Mouse (Mus musculus): ENCODE data around the gene Pkd1l2. TPM values are rescaled to one million over a fixed set of nuclear protein-coding genes. Genes with fewer than 3 reads are reported as not detected.

The Pkd1l2 gene
- polyA plus RNA-seq, 1 experiment from 2014 or later = 0.03 TPM

- H3K4me1 ChIP-seq (ENCODE audit: control insufficient read depth, insufficient read depth, low read length) = no peaks in the 10 kb centered on the region
- H3K4me3 ChIP-seq (ENCODE audit: low read depth, low read length) = no peak overlapping the region
- H3K27me3 ChIP-seq (ENCODE audit: control insufficient read depth, insufficient read depth, low read length) = peaks cover 2% of the 10 kb centered on the region; the same call in 1 of the 2 replicates
- WGBS (ENCODE audit: insufficient replicate concordance) = 89% methylated on average over 4 of the region's 4 CpGs
- H3K27ac ChIP-seq (ENCODE audit: low read depth, low read length) = no peak overlapping the region
- no peak overlapping the region for H3K4me2 ChIP-seq
- H3K36me3 ChIP-seq (ENCODE audit: control insufficient read depth, insufficient read depth, low read length) = no peaks in the 10 kb centered on the region
- no peak for ATAC-seq (replicated peaks; ENCODE audit: insufficient number of reproducible peaks, low FRiP score, low TSS enrichment)
- no peak overlapping the region for H3K9ac ChIP-seq (ENCODE audit: low read depth, low read length)
- H3K9me3 ChIP-seq (replicated peaks; ENCODE audit: control insufficient read depth, low read length) = no peaks in the 10 kb centered on the region
Observed at GRCm38 (mm10) chr8:117017896-117018295, 64.4 kb downstream of the Pkd1l2 start.

GRCm38 (mm10) chr8:117017006-117017405 lies 65.2 kb downstream of the Pkd1l2 start:
- H3K36me3 ChIP-seq (ENCODE audit: control insufficient read depth, insufficient read depth, low read length) = no peaks in the 10 kb centered on the region
- peaks cover 2% of the 10 kb centered on the region; the same call in 1 of the 2 replicates for H3K27me3 ChIP-seq (ENCODE audit: control insufficient read depth, insufficient read depth, low read length)
- ATAC-seq (replicated peaks; ENCODE audit: insufficient number of reproducible peaks, low FRiP score, low TSS enrichment) = no peak
- H3K27ac ChIP-seq (ENCODE audit: low read depth, low read length) = no peak overlapping the region
- H3K9ac ChIP-seq (ENCODE audit: low read depth, low read length) = no peak overlapping the region
- H3K9me3 ChIP-seq (replicated peaks; ENCODE audit: control insufficient read depth, low read length) = no peaks in the 10 kb centered on the region
- no peak overlapping the region for H3K4me2 ChIP-seq
- no peak overlapping the region for H3K4me3 ChIP-seq (ENCODE audit: low read depth, low read length)
- 58% methylated on average over 8 of the region's 8 CpGs for WGBS (ENCODE audit: insufficient replicate concordance)
- no peaks in the 10 kb centered on the region for H3K4me1 ChIP-seq (ENCODE audit: control insufficient read depth, insufficient read depth, low read length)

GRCm38 (mm10) chr8:117015670-117016069 lies 66.6 kb downstream of the Pkd1l2 start:
- no peaks in the 10 kb centered on the region for H3K4me1 ChIP-seq (ENCODE audit: control insufficient read depth, insufficient read depth, low read length)
- no peak for ATAC-seq (replicated peaks; ENCODE audit: insufficient number of reproducible peaks, low FRiP score, low TSS enrichment)
- H3K36me3 ChIP-seq (ENCODE audit: control insufficient read depth, insufficient read depth, low read length) = no peaks in the 10 kb centered on the region
- H3K27me3 ChIP-seq (ENCODE audit: control insufficient read depth, insufficient read depth, low read length) = peaks cover 2% of the 10 kb centered on the region; the same call in 1 of the 2 replicates
- H3K27ac ChIP-seq (ENCODE audit: low read depth, low read length) = no peak overlapping the region
- 46% methylated on average over 4 of the region's 4 CpGs for WGBS (ENCODE audit: insufficient replicate concordance)
- no peaks in the 10 kb centered on the region for H3K9me3 ChIP-seq (replicated peaks; ENCODE audit: control insufficient read depth, low read length)
- no peak overlapping the region for H3K4me2 ChIP-seq
- H3K4me3 ChIP-seq (ENCODE audit: low read depth, low read length) = no peak overlapping the region
- no peak overlapping the region for H3K9ac ChIP-seq (ENCODE audit: low read depth, low read length)

GRCm38 (mm10) chr8:117011366-117011765 lies 70.9 kb downstream of the Pkd1l2 start:
- 83% methylated on average over 9 of the region's 9 CpGs for WGBS (ENCODE audit: insufficient replicate concordance)
- H3K27ac ChIP-seq (ENCODE audit: low read depth, low read length) = no peak overlapping the region
- no peak for ATAC-seq (replicated peaks; ENCODE audit: insufficient number of reproducible peaks, low FRiP score, low TSS enrichment)

GRCm38 (mm10) chr8:116994016-116994716 lies 88.1 kb downstream of the Pkd1l2 start:
- 58% methylated on average over 11 of the region's 11 CpGs for WGBS (ENCODE audit: insufficient replicate concordance)
- Histone ChIP-seq H3K9ac (ENCODE audit: low read depth, low read length) (no peak overlapping the region; the same call in 1 of the 2 replicates), H3K4me2 (peak overlapping the region; percentile 90), H3K4me1 (ENCODE audit: control insufficient read depth, insufficient read depth, low read length) (peaks cover 16% of the 10 kb centered on the region), H3K27me3 (ENCODE audit: control insufficient read depth, insufficient read depth, low read length) (no peaks in the 10 kb centered on the region), H3K4me3 (ENCODE audit: low read depth, low read length) (peak overlapping the region; percentile 76), H3K36me3 (ENCODE audit: control insufficient read depth, insufficient read depth, low read length) (no peaks in the 10 kb centered on the region), H3K27ac (ENCODE audit: low read depth, low read length) (0 out of 2 replicates have a peak overlapping the region, but pooled peaks have one; percentile 29), H3K9me3 (replicated peaks; ENCODE audit: control insufficient read depth, low read length) (no peaks in the 10 kb centered on the region)
- ATAC-seq (replicated peaks; ENCODE audit: insufficient number of reproducible peaks, low FRiP score, low TSS enrichment) = no peak

More at GRCm38 (mm10) chr8:117011366-117011765, 70.9 kb downstream of the Pkd1l2 start:
- no peak overlapping the region for H3K4me3 ChIP-seq (ENCODE audit: low read depth, low read length)
- H3K36me3 ChIP-seq (ENCODE audit: control insufficient read depth, insufficient read depth, low read length) = no peaks in the 10 kb centered on the region
- H3K4me1 ChIP-seq (ENCODE audit: control insufficient read depth, insufficient read depth, low read length) = no peaks in the 10 kb centered on the region
- no peak overlapping the region for H3K9ac ChIP-seq (ENCODE audit: low read depth, low read length)
- H3K9me3 ChIP-seq (replicated peaks; ENCODE audit: control insufficient read depth, low read length) = no peaks in the 10 kb centered on the region
- peaks cover 2% of the 10 kb centered on the region; the same call in 1 of the 2 replicates for H3K27me3 ChIP-seq (ENCODE audit: control insufficient read depth, insufficient read depth, low read length)
- H3K4me2 ChIP-seq = no peak overlapping the region

- Histone ChIP-seq H3K4me1 (ENCODE audit: control insufficient read depth, insufficient read depth, low read length) (peaks cover 16% of the 10 kb centered on the region), H3K4me3 (ENCODE audit: low read depth, low read length) (peak within 1 kb of the TSS; percentile 76), H3K27me3 (ENCODE audit: control insufficient read depth, insufficient read depth, low read length) (no peaks in the 10 kb centered on the region), H3K9ac (ENCODE audit: low read depth, low read length) (peak within 1 kb of the TSS; percentile 78), H3K27ac (ENCODE audit: low read depth, low read length) (peak within 1 kb of the TSS; percentile 70; the same call in 1 of the 2 replicates), H3K9me3 (replicated peaks; ENCODE audit: control insufficient read depth, low read length) (no peaks in the 10 kb centered on the region), H3K4me2 (peak within 1 kb of the TSS; percentile 90), H3K36me3 (ENCODE audit: control insufficient read depth, insufficient read depth, low read length) (no peaks in the 10 kb centered on the region)
- peak; percentile 100 for ATAC-seq (replicated peaks; ENCODE audit: insufficient number of reproducible peaks, low FRiP score, low TSS enrichment)
- under 1% methylated on average over 56 of the region's 56 CpGs for WGBS (ENCODE audit: insufficient replicate concordance)
Observed at GRCm38 (mm10) chr8:116993095-116993867, 89.0 kb downstream of the Pkd1l2 start, which contains the start of gene Gcsh. TSS of gene Gcsh (minus strand) at chr8:116993537.

GRCm38 (mm10) chr8:116992176-116992971 lies 89.9 kb downstream of the Pkd1l2 start:
- H3K4me2 ChIP-seq = peak overlapping the region; percentile 90
- H3K9me3 ChIP-seq (replicated peaks; ENCODE audit: control insufficient read depth, low read length) = no peaks in the 10 kb centered on the region
- peak overlapping the region; percentile 78 for H3K9ac ChIP-seq (ENCODE audit: low read depth, low read length)
- WGBS (ENCODE audit: insufficient replicate concordance) = 16% methylated on average over 23 of the region's 23 CpGs
- no peaks in the 10 kb centered on the region for H3K27me3 ChIP-seq (ENCODE audit: control insufficient read depth, insufficient read depth, low read length)
- peak overlapping the region; percentile 76 for H3K4me3 ChIP-seq (ENCODE audit: low read depth, low read length)
- 0 out of 2 replicates have a peak, but pooled peaks cover 4% of the 10 kb centered on the region for H3K36me3 ChIP-seq (ENCODE audit: control insufficient read depth, insufficient read depth, low read length)
- no peak for ATAC-seq (replicated peaks; ENCODE audit: insufficient number of reproducible peaks, low FRiP score, low TSS enrichment)
- H3K4me1 ChIP-seq (ENCODE audit: control insufficient read depth, insufficient read depth, low read length) = peaks cover 16% of the 10 kb centered on the region
- H3K27ac ChIP-seq (ENCODE audit: low read depth, low read length) = no peak overlapping the region

- H3K9me3 ChIP-seq (replicated peaks; ENCODE audit: control insufficient read depth, low read length) = no peaks in the 10 kb centered on the region
- no peak overlapping the region for H3K4me3 ChIP-seq (ENCODE audit: low read depth, low read length)
- no peak overlapping the region for H3K4me2 ChIP-seq
- 0 out of 2 replicates have a peak, but pooled peaks cover 6% of the 10 kb centered on the region for H3K36me3 ChIP-seq (ENCODE audit: control insufficient read depth, insufficient read depth, low read length)
- ATAC-seq (replicated peaks; ENCODE audit: insufficient number of reproducible peaks, low FRiP score, low TSS enrichment) = no peak
- peaks cover 16% of the 10 kb centered on the region for H3K4me1 ChIP-seq (ENCODE audit: control insufficient read depth, insufficient read depth, low read length)
- WGBS (ENCODE audit: insufficient replicate concordance) = 83% methylated on average over 8 of the region's 8 CpGs
- H3K27ac ChIP-seq (ENCODE audit: low read depth, low read length) = no peak overlapping the region
- no peaks in the 10 kb centered on the region for H3K27me3 ChIP-seq (ENCODE audit: control insufficient read depth, insufficient read depth, low read length)
- H3K9ac ChIP-seq (ENCODE audit: low read depth, low read length) = no peak overlapping the region
Observed at GRCm38 (mm10) chr8:116991241-116991640, 91.0 kb downstream of the Pkd1l2 start.
